Mouse (Mus musculus) cerebellum, postnatal 25 days (tissue): ENCODE data around the gene Nubp2.

Experiments
- DNase-seq, 2 experiments: peaks; one replicate each; pipeline ENCODE4 v3.0.0; 2021; ENCODE audit warnings: mixed read lengths in 2 of 2

Nubp2 gene

GRCm38 (mm10) chr17:24894061-24894994, 8.2 kb upstream of the Nubp2 start:
- peak in 1 of 2 experiments; percentile 58 for DNase-seq

DNA sequence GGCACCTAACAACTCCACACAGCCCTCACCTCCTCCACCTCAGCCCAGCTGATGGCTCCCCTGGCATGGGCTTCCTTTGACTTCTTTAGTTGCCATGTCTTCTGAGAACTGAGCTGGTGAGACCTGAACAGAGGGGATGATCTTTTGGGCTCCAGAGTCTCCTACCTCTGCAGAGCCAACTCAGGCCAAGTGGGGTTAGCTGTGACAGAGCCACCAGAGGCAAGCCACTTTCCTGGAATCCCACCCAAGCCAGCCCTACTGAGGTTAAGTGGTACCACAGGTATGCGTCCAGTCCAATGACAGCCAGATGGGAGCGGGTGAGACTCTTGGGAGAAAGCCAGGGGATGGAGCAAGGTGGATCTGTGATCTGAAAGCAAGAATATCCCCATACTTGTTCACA, 7.1 kb upstream of the Nubp2 start:
- no peak for DNase-seq

GRCm38 (mm10) chr17:24892785-24893184, 6.6 kb upstream of the Nubp2 start:
- DNase-seq: peak in 1 of 2 experiments; percentile 65

- peak; percentile 79 to 85 for DNase-seq
Measured at GRCm38 (mm10) chr17:24891321-24891720, 5.2 kb upstream of the Nubp2 start.

DNA sequence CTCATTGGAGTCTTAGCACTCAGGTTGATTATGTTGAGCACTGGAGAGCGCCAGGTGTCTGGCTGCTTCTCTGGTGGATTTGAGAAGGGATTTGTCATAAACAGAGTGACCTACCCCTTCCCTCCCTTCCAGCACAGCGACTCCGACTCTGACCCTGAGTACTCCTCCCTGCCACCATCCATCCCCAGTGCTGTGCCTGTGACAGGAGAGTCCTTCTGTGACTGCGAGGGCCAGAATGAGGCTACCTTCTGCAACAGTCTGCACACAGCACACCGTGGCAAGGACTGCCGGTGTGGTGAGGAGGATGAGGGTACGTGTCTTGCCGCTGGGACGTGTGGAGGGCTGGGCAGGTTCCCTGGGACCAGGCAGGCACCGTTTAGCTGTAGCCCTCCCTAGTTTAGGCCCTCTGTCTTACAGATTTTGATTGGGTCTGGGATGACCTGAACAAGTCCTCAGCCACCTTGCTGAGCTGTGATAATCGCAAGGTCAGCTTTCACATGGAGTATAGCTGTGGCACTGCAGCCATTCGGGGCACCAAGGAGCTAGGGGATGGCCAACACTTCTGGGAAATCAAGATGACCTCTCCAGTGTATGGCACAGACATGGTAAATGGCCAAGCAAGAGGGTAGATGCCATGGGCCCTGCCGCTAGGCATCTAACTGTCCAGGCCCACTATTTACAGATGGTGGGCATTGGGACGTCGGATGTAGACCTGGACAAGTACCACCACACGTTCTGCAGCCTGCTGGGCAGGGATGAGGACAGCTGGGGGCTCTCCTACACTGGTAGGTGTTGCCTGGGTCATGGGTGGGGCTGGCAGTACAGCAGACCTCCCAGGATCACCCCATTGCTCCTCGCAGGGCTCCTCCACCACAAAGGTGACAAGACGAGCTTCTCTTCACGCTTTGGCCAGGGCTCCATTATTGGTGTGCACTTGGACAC, 4.3 kb upstream of the Nubp2 start:
- no peak for DNase-seq

DNA sequence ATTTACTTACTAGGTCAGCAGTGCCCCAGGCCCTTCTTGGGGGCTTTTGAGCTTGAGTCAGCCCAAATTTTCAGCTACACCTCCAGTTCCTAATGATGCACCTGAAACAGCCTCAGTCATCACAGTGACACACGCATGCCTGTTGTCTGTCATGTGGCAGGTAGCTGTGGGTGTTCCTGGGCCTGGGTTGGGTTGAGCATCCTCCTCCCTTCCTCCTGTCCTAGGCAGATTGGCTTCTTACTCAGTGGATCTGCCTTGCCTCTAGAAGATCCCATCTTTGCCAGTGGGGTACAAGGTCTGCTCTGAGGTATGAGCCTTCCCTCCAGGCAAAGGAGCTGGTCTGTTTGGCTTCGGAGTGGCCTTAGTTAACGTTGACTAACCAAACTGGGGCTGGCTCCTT, 2.7 kb upstream of the Nubp2 start:
- DNase-seq: no peak

- peak; percentile 45 to 55 for DNase-seq
Measured at GRCm38 (mm10) chr17:24887291-24888080, 1.3 kb upstream of the Nubp2 start.

DNA sequence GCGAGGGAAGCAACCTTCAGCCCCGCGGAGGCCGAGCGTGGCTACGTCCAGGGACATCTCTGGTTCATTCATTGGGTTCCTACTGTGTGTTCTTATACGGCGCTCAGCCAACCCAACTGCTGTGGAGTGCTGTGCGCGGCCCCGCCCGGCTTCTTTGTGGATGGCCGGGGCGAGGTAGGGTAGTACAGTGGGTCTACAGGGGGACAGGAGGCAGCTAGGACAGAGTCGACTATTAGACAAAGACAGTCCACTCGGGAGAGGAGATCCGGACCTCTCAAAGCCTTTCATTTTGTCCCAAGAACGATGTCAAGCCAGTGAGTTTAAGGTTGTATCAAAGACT, 753 bp upstream of the Nubp2 start:
- no peak for DNase-seq

DNA sequence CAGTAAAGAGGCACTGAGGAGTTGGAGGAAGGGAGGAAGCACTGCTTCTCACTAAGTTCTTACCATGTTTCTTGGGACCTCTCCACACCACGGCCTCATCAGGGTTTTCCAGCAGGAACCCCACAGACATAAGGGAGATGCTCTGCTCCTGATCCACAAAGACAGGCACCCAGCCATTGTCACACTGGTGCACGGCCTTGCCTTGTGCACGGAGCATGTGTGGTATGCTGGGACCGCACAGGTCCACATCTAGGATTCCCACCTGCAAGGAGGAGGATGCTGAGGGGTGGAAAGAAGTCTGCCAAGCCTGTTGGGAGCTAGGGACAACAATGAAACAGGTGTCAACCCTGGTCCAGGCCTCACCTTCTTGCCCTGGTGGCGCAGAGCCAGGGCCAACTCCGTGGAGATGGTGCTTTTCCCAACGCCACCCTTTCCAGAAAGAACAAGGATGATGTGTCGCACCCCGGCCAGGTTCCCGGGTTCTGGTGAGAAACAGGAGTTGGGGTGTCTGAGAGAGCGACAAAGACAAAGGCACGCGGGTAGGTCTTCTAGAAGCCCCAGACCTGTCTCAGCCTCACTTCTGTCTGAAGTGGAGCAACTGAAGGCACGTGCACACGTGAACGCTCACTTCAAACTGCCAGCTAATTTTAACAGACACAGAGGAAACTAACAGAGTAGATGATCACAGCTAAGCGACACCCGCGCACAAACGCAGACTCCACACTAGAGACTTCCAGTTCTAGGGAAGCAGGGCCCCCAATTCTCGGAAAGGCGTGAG, 604 bp downstream of the Nubp2 start:
- DNase-seq: peak; percentile 32 to 53

DNA sequence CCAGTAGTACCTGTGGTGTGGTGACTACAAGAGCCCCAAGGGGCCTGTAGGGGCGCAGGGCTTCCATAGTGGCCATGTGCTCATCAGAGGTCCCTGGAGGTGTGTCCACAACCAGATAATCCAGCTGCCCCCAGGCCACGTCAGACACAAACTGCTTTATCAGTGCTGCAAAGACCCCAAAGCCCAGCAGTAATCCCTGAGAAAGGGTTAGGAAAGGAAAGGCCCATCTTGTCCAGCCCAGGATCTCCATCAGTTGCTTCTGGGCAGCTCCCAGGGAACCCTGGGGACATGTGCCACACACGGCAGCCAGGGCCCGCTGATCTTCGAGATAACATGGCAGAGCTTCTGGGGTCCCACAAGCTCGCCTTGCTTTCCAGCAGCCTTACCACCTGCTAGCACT, 1.8 kb downstream of the Nubp2 start:
- DNase-seq: no peak

- peak in 1 of 2 experiments; percentile 52 for DNase-seq
Measured at GRCm38 (mm10) chr17:24881738-24882440, 4.3 kb downstream of the Nubp2 start.

- peak in 1 of 2 experiments; percentile 3 for DNase-seq
Measured at GRCm38 (mm10) chr17:24878531-24878930, 7.6 kb downstream of the Nubp2 start.

DNA sequence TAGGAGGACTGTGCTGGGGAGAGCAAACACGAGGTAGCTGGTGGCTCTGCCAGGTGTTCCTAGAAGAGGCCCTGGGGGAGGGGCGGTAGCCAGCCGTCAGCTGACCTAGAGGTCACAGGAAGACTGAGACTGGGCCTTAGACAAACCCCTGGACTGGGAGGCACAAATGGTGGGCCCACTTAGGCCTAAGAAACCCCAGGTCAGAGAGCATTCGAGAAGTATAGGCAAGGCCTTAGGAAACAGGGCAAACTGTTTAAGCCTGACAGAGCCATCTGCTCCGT, 8.1 kb downstream of the Nubp2 start:
- peak in 1 of 2 experiments; percentile 28 for DNase-seq

DNA sequence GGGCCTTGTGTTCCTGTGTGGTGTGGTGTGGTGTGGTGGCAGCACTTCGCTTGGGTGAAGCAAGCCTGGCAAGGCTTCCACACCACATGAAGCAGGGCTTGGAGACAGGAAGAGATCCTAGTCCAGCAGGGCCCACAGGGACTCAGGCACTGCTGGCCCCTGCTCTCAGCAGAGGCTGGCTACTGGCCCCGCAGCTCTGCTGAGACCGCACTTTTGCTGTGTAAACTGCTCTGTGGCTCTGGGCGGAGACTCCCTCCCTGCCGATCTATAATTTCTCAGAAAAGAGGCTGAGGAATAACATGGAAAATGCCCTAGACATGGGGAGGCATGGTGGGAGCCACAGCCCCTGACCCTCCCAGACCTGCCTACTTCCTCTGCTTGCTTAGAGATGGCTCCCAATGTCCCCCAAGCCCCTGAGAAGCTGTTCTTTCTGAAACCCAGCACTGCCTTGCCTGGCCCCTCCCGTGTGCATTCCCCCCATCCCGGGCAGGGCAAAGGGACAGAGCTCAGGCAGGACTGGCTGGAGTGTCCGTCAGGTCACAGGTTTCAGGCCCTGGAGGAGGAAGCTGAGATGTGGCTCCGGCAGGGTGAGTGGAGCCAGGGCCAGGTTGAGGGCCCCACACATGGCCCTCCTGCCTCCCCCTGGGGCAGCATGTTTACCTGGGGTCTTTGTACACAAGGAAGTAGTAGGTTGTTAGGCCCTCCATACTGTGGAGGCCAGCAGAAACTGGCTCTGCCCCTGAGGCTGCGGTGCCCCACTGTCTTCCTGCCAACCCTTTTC, 8.6 kb downstream of the Nubp2 start:
- peak in 1 of 2 experiments; percentile 14 for DNase-seq

GRCm38 (mm10) chr17:24874989-24875388, 11.2 kb downstream of the Nubp2 start:
- DNase-seq: peak in 1 of 2 experiments; percentile 2

GRCm38 (mm10) chr17:24874405-24874745, 11.8 kb downstream of the Nubp2 start:
- no peak for DNase-seq

DNA sequence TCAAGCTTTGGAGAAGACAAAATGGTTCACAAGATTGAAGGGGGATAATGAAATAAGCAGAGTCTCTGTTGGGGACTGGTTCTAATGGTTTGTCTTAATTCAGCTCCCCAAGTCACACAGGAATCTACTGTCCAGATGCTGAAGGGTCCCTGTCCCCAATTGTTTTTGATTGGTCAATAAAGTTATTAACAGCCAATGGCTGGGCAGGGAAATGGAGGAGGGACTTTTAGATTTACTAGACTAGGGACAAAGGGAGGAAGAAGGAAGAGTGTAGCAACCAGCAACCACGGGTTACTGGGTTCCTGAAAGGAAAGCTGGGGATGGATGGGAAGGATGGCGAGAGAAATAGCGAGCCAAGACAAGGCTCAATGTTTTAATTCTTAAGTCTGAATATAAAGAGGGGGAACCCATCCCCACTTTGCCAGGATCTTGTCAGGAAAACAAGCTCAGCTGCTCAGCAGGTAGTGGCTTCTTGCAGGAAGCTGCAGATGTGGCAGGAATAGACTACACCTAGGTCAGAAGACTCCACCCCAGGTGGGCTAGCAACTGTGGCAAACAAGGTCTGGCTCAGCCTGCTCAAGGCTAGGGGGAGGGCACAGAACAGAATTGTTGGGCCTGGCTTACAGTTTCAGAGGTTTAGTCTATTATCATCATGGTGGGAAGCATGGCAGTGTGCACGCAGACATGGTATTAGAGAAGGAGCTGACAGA, 12.3 kb downstream of the Nubp2 start:
- no peak for DNase-seq

DNA sequence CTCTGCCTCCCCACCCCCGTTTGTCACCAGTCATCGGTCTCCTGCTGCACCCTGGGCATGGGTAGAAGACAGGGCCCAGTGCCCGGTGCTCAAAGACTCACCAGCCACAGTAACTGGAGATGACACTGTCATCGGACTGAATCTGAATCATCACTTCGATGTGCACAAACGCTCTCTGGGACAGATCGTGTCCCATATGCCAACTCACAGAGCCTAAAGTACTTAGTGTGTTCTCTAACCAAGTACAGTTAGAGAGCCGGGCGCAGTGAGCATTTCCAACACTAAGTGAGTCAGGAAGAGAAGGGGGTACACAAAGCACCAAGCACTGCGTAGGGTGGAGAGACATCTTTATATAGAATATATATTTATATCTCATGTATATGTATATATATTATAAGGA, 18.2 kb downstream of the Nubp2 start:
- no peak for DNase-seq

DNA sequence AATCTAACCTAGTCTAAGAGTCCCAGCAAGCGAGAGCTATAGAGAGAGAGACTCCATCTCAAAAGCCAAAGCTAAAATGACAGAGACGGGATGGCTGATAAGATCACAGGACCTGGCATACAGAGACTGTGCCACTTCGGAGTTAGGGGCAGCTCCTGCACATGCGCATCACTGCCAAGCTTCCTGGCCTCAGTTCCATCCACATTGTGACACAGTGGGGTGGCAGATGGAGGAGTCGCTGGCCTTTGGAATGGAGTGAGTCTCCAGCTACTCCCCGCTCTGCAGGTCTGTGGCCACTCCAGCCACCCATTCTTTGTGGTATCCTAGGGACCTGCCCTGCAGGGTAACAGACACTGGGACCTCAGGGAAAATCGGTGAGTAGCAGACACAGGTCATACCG, 20.4 kb downstream of the Nubp2 start, which contains the start of gene Igfals:
Gene Igfals, plus strand, starts transcription at position 222 of the 400 bp plus-strand sequence.
- peak; percentile 90 to 92 for DNase-seq

DNA sequence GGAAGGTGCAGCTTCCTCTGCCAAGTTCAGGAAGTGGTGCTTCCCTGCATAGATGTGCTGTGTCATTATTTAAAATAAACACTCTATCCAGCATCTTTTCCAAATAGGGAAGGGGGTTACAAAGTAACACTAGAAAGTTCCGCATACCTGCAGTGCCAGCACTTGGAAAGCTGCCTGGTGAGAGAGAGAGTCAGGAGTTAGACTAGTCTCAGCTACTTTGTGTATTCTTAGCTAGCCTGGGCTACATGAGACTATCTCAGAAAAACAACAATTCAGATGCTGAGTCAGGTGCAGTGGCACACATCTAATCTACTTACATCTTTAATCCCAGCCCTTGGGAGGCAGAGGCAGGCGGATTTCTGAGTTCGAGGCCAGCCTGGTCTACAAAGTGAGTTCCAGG, 24.4 kb downstream of the Nubp2 start:
- DNase-seq: no peak
